ENCODE assay signal across 27 mouse cellular contexts in the genomic region with DNA sequence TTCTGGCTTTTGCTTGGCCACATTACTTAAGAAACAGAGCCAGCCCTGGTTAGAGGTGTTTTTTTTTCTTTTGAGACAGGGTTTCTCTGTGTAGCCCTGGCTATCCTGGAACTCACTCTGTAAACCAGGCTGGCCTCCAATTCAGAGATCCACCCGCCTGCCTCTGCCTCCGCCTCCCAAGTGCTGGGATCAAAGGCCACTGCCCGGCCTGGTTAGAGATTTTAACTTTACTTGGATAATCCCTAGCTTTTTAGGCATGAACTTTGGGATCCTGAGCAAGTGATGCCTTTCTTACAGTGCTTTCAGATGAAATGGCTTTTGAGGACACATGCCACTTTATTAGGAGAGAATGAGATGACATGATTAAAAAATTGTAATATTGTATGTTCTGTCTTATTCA. TPM values are rescaled to one million over a fixed set of nuclear protein-coding genes. Genes with fewer than 3 reads are reported as not detected.
DNase-seq lines count a peak whose midpoint lies in the region; ATAC-seq and TF ChIP-seq lines count a peak whose summit lies in the region.
"Had no signal": no experiment of that assay in that cellular context is flagged by ENCODE, and none has a peak within 500 bp of the region (broad histone marks: within the 10 kb centered on the region; RNA-seq: fewer than 3 reads in every experiment).

No protein-coding gene starts in this region.

- no peak overlapping the region for H3K4me3 ChIP-seq in kidney, adult 2 months (ENCODE audit: insufficient read depth, low read depth, low read length)
- H3K4me3 ChIP-seq in kidney, embryonic 14.5 days (ENCODE audit: low read length): no peak overlapping the region
- H3K4me3 ChIP-seq in liver, adult 2 months (ENCODE audit: insufficient read depth, low read depth, low read length): no peak overlapping the region
- no peak overlapping the region for H3K4me3 ChIP-seq in liver, embryonic 12.5 days
- H3K4me3 ChIP-seq: embryonic facial prominence, embryonic 10.5 days; embryonic facial prominence, embryonic 13.5 days; erythroblast, embryonic 14.5 days; forebrain, embryonic 12.5 days; forebrain, embryonic 15.5 days; heart, embryonic 12.5 days; heart, embryonic 15.5 days had no signal

- intact Hi-C loops in heart, postnatal 10 days (cut with DNase I): no loop called here

- peak; percentile 4 for DNase-seq in adrenal gland, adult 2 months
- no peak for DNase-seq in adrenal gland, postnatal 25 days
- DNase-seq in kidney, adult 2 months: peak; percentile 78
- peak; percentile 73 for DNase-seq in liver, adult 2 months (ENCODE audit: extremely low read depth, low read depth, low spot score)
- no peak for DNase-seq in testis, postnatal 14 days (ENCODE audit: low spot score)
- no peak for DNase-seq in heart, postnatal 10 days
- DNase-seq: adrenal gland, postnatal 10 days; cerebellum, adult 11 months; cerebellum, adult 8-10 months; cerebellum, postnatal 10 days; cerebellum, postnatal 36 days; embryo, embryonic 11 days; gastrocnemius, postnatal 25 days; heart, adult 18-20 months; heart, postnatal 14 days; heart, postnatal 4 days had no signal

- 55% methylated on average over 3 of the region's 3 CpGs for WGBS in kidney, adult 2 months
- 78% methylated on average over 3 of the region's 3 CpGs for WGBS in kidney, embryonic 14.5 days
- 25% methylated on average over 3 of the region's 3 CpGs for WGBS in liver, adult 2 months
- WGBS in liver, embryonic 12.5 days (ENCODE audit: insufficient replicate concordance): 64% methylated on average over 3 of the region's 3 CpGs

- no peaks in the 10 kb centered on the region for H3K9me3 ChIP-seq in kidney, embryonic 14.5 days (ENCODE audit: control insufficient read depth, low read length)
- no peaks in the 10 kb centered on the region for H3K9me3 ChIP-seq in liver, embryonic 12.5 days (replicated peaks)
- H3K9me3 ChIP-seq: embryonic facial prominence, embryonic 10.5 days; embryonic facial prominence, embryonic 13.5 days; forebrain, embryonic 12.5 days; forebrain, embryonic 15.5 days; heart, embryonic 12.5 days; heart, embryonic 15.5 days had no signal

- H3K36me3 ChIP-seq in kidney, adult 2 months (ENCODE audit: control insufficient read depth, insufficient read depth, low read length): no peaks in the 10 kb centered on the region
- no peaks in the 10 kb centered on the region; the same call in 1 of the 2 replicates for H3K36me3 ChIP-seq in kidney, embryonic 14.5 days (ENCODE audit: control insufficient read depth, insufficient read depth, low read length)
- H3K36me3 ChIP-seq in liver, adult 2 months (ENCODE audit: control insufficient read depth, insufficient read depth, low read length): peaks cover 3% of the 10 kb centered on the region
- peaks cover 3% of the 10 kb centered on the region; the same call in 1 of the 2 replicates for H3K36me3 ChIP-seq in liver, embryonic 12.5 days
- H3K36me3 ChIP-seq: embryonic facial prominence, embryonic 10.5 days had no signal

- H3K27me3 ChIP-seq in kidney, adult 2 months (replicated peaks; ENCODE audit: control insufficient read depth, insufficient read depth, low read length): no peaks in the 10 kb centered on the region
- no peaks in the 10 kb centered on the region for H3K27me3 ChIP-seq in kidney, embryonic 14.5 days (ENCODE audit: control insufficient read depth, insufficient read depth, low read length)
- no peaks in the 10 kb centered on the region for H3K27me3 ChIP-seq in liver, adult 2 months (ENCODE audit: control insufficient read depth, insufficient read depth, low read length)
- H3K27me3 ChIP-seq in liver, embryonic 12.5 days (replicated peaks): no peaks in the 10 kb centered on the region
- H3K27me3 ChIP-seq: embryonic facial prominence, embryonic 13.5 days; forebrain, embryonic 12.5 days; forebrain, embryonic 15.5 days; heart, embryonic 12.5 days; heart, embryonic 15.5 days had no signal

- no peak for ATAC-seq in kidney, embryonic 14.5 days (ENCODE audit: low FRiP score, low TSS enrichment)
- ATAC-seq in liver, embryonic 12.5 days: no peak
- ATAC-seq: activated CD4-positive, CD25-positive, alpha-beta regulatory T cell, adult 4 months; forebrain, embryonic 15.5 days had no signal

- TF ChIP-seq CTCF in kidney, adult 2 months (conservative IDR thresholded peaks at IDR 0.05; ENCODE audit: insufficient read depth, insufficient read length, low read depth, low read length): no peak
- TF ChIP-seq CTCF in liver, adult 2 months (IDR thresholded peaks at IDR 0.05; ENCODE audit: low read depth, low read length): no peak

- no peak for TF ChIP-seq POLR2A in kidney, adult 2 months (IDR thresholded peaks at IDR 0.05; ENCODE audit: low read depth, low read length)
- no peak for TF ChIP-seq POLR2A in liver, adult 2 months (IDR thresholded peaks at IDR 0.05; ENCODE audit: extremely low read depth, insufficient read depth, low read length)

- H3K27ac ChIP-seq in kidney, adult 2 months (ENCODE audit: insufficient read depth, low read depth, low read length): no peak overlapping the region
- no peak overlapping the region for H3K27ac ChIP-seq in kidney, embryonic 14.5 days (ENCODE audit: low read depth, low read length)
- H3K27ac ChIP-seq in liver, adult 2 months (replicated peaks; ENCODE audit: insufficient read depth, low read depth, low read length): no peak overlapping the region
- no peak overlapping the region for H3K27ac ChIP-seq in liver, embryonic 12.5 days
- H3K27ac ChIP-seq: embryonic facial prominence, embryonic 10.5 days; embryonic facial prominence, embryonic 13.5 days; forebrain, embryonic 12.5 days; forebrain, embryonic 15.5 days; heart, embryonic 15.5 days; hindbrain, embryonic 14.5 days had no signal

- no peak overlapping the region for H3K9ac ChIP-seq in kidney, embryonic 14.5 days (ENCODE audit: low read depth, low read length)
- H3K9ac ChIP-seq in liver, adult 2 months (ENCODE audit: low read depth, low read length): no peak overlapping the region
- no peak overlapping the region for H3K9ac ChIP-seq in liver, embryonic 12.5 days
- H3K9ac ChIP-seq: embryonic facial prominence, embryonic 13.5 days; forebrain, embryonic 12.5 days; forebrain, embryonic 15.5 days; heart, embryonic 12.5 days; heart, embryonic 15.5 days; hindbrain, embryonic 14.5 days had no signal

- H3K4me2 ChIP-seq in kidney, embryonic 14.5 days (replicated peaks; ENCODE audit: low read depth, low read length): no peak overlapping the region
- H3K4me2 ChIP-seq in liver, embryonic 12.5 days: no peak overlapping the region
- H3K4me2 ChIP-seq: embryonic facial prominence, embryonic 13.5 days; forebrain, embryonic 12.5 days; forebrain, embryonic 15.5 days; heart, embryonic 12.5 days; heart, embryonic 15.5 days; hindbrain, embryonic 14.5 days had no signal

- H3K79me2 ChIP-seq in liver, adult 2 months (ENCODE audit: control insufficient read depth, insufficient read depth, low read length): peaks cover 3% of the 10 kb centered on the region; the same call in 1 of the 2 replicates

- H3K4me1 ChIP-seq in kidney, adult 2 months (ENCODE audit: control insufficient read depth, insufficient read depth, low read length): no peaks in the 10 kb centered on the region
- H3K4me1 ChIP-seq in kidney, embryonic 14.5 days (ENCODE audit: control insufficient read depth, insufficient read depth, low read length): no peaks in the 10 kb centered on the region
- no peaks in the 10 kb centered on the region for H3K4me1 ChIP-seq in liver, adult 2 months (ENCODE audit: control insufficient read depth, insufficient read depth, low read length)
- 0 out of 2 replicates have a peak, but pooled peaks cover 2% of the 10 kb centered on the region for H3K4me1 ChIP-seq in liver, embryonic 12.5 days
- H3K4me1 ChIP-seq: embryonic facial prominence, embryonic 10.5 days; embryonic facial prominence, embryonic 13.5 days; forebrain, embryonic 12.5 days; forebrain, embryonic 15.5 days; heart, embryonic 12.5 days; heart, embryonic 15.5 days had no signal

RNA-seq across cellular contexts. Expression of a gene that starts 52.4 kb away (rescaled TPM):
- total RNA-seq in adrenal gland, adult 2 months (2021): 10 to 100 TPM; 20.6 TPM
- polyA plus RNA-seq in adrenal gland, adult 2 months (2012; rRNA removed): 0.57 and 0.90 TPM in 2 replicates
- 21.7 and 23.9 TPM in 2 replicates for total RNA-seq in adrenal gland, postnatal 25 days (2021)
- 3.0 and 3.4 TPM in 2 replicates for polyA plus RNA-seq in kidney, adult 2 months (2012; rRNA removed)
- 7.4 and 17.3 TPM in 2 replicates for polyA plus RNA-seq in kidney, embryonic 14.5 days (2014; fragmentation: Nextera tagmentation; extraction: Ambion mirVana)
- 7.7 and 8.7 TPM in 2 replicates for total RNA-seq in liver, adult 2 months (2014; rRNA removed)
- 0.65 and 0.81 TPM in 2 replicates for polyA plus RNA-seq in liver, adult 2 months (2012; rRNA removed)
- polyA plus RNA-seq in liver, embryonic 12.5 days (2016; fragmentation: Nextera tagmentation; extraction: Ambion mirVana): 7.4 and 7.6 TPM in 2 replicates
- total RNA-seq in heart, postnatal 10 days (2021): 10 to 100 TPM; 14.3 to 16.9 TPM

Comparison
In these comparisons a context has a peak if more than half of its experiments do, and no peak if none do; other contexts are left out.
1. DNase-seq: peak in adrenal gland, adult 2 months (single experiment), kidney, adult 2 months (single experiment) and liver, adult 2 months (single experiment); none in adrenal gland, postnatal 25 days (single experiment), testis, postnatal 14 days (single experiment) and heart, postnatal 10 days (0 of 2).